Mouse (Mus musculus) E14TG2a.4 (cell line): Measurements from ENCODE around the gene Slc15a4.

Experiments
- H3K27me3 ChIP-seq: 2 replicates; pipeline ENCODE4 v1.6.1; 2014; ENCODE audit warnings: low read length, control low read depth; ENCODE audit not compliant: insufficient read depth
- H3K36me3 ChIP-seq: 2 replicates; pipeline ENCODE4 v1.6.1; 2014; ENCODE audit warnings: low read length, control low read depth; ENCODE audit not compliant: insufficient read depth
- H3K4me1 ChIP-seq: replicated peaks from 2 replicates; pipeline ENCODE4 v1.6.1; 2014; ENCODE audit warnings: low read depth, low read length, control low read depth
- H3K4me3 ChIP-seq: replicated peaks from 2 replicates; pipeline ENCODE4 v1.5.1; 2014; ENCODE audit warnings: mild to moderate bottlenecking, low read length
- H3K9me3 ChIP-seq: 2 replicates; pipeline ENCODE4 v1.6.1; 2014; ENCODE audit warnings: low read length, control low read depth
- CTCF ChIP-seq: conservative IDR thresholded peaks from 2 replicates; pipeline ENCODE4 v1.5.1; 2014; ENCODE audit warnings: low read length
- NANOG ChIP-seq: IDR thresholded peaks from 2 replicates; pipeline ENCODE4 v1.6.1; 2014; ENCODE audit warnings: borderline replicate concordance, low read length, mixed read lengths
- POU5F1 ChIP-seq: IDR thresholded peaks from 2 replicates; pipeline ENCODE4 v1.6.1; 2014; ENCODE audit warnings: low read length, borderline replicate concordance

Slc15a4 gene

GRCm38 (mm10) chr5:127548136-127548535, 84.6 kb downstream of the Slc15a4 start:
- no peaks in the 10 kb centered on the region for H3K4me1 ChIP-seq
- no peak overlapping the region for H3K4me3 ChIP-seq
- TF ChIP-seq NANOG (no peak), POU5F1 (no peak)
- no peaks in the 10 kb centered on the region for H3K36me3 ChIP-seq
- no peaks in the 10 kb centered on the region for H3K9me3 ChIP-seq
- H3K27me3 ChIP-seq, result peaks cover 4% of the 10 kb centered on the region; the same call in 1 of the 2 replicates

GRCm38 (mm10) chr5:127546585-127546991, 86.1 kb downstream of the Slc15a4 start:
- Histone ChIP-seq H3K36me3 (no peaks in the 10 kb centered on the region), H3K4me3 (no peak overlapping the region), H3K4me1 (no peaks in the 10 kb centered on the region), H3K27me3 (peaks cover 4% of the 10 kb centered on the region; the same call in 1 of the 2 replicates), H3K9me3 (no peaks in the 10 kb centered on the region)
- no peak for TF ChIP-seq CTCF
- TF ChIP-seq POU5F1, result no peak
- no peak for TF ChIP-seq NANOG
